Mouse (Mus musculus) kidney, adult 8-10 months (tissue): ENCODE measurements around the gene Bbs5.
"Not testable (repeated sequence)": the region's sequence is repeated elsewhere in the genome, so short reads cannot be mapped to it uniquely, and the experiment has no call there.

Source experiments
- DNase-seq, 2 experiments: peaks; one replicate each; pipeline ENCODE4 v3.0.0; 2022

The Bbs5 gene

GRCm38 (mm10) chr2:69646726-69647490 lies at the start of gene Bbs5:
Gene Bbs5, plus strand, starts transcription at chr2:69647171.
- peak; percentile 89 to 92 for DNase-seq

DNA sequence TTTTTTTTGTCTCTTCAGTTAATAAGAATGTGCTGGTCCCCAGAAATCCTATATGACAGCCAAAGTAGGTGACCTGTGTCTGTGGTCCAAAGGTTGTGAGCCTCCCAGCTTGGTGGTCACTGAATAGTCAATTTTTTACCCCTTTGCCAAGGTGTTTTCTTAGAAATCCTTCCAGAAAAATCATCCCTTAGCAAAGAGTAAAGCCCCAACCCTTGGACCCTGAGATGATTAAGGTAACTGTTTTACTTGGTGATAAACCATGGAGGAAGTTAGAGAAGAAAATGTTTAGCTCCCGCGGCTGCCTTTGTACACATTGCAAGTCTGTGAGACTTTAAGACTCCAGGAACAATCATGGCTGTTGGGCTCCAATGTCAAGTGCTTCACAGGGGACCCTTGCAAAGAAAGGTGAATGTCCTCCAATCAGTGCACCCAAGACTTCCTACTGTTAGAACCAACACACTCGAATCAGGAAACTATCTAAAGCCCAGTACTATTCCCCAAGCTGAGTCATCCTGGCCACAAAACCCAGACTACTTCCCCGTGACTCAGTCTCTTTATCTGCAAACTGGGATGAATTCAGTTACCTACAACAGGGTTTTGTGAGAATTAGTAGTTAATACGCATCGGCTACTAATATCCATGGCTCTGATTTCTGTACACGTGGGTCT lies 43.1 kb upstream of the Bbs5 start:
- peak; percentile 77 to 83 for DNase-seq

DNA sequence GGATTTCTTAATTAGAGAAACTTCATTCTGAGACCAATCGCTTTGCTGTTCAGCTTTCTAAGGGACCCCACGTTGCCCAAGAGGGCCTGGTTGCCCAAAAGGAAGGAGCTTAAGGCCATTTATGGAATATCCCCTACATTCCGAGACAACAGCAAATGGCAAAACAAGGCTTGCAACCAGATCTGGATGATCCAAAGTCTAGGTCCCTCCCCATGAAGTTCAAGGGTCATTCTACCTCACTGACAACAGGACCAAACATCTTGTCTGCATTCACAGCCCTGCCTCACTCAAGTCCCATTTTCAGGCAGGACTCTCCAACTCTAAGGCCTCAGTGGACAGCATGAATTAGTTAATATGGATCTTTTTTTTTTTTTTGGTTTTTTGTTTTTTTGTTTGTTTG lies 40.4 kb upstream of the Bbs5 start:
- peak; percentile 59 to 67 for DNase-seq

DNA sequence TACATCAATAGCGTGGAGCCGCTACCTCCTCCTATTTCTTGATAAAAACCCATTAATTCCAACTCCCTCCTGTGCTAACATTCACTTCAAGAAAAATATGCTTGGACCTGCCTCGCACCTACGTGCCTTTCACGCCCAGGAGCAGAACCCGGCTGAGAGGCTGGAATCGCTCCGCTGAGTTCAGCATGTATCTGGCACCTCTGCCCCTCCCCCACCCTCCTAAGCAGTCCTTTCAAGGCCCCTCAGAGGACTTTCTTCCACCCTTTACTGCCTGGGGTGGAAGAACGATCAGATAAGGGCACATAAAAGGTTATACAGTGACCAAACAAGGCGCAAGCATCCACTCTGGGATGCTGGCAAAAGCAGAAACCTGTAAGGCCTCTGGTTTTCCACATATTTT lies 34.7 kb upstream of the Bbs5 start:
- DNase-seq, result no peak

GRCm38 (mm10) chr2:69612716-69613115 lies 34.3 kb upstream of the Bbs5 start:
- no peak for DNase-seq

DNA sequence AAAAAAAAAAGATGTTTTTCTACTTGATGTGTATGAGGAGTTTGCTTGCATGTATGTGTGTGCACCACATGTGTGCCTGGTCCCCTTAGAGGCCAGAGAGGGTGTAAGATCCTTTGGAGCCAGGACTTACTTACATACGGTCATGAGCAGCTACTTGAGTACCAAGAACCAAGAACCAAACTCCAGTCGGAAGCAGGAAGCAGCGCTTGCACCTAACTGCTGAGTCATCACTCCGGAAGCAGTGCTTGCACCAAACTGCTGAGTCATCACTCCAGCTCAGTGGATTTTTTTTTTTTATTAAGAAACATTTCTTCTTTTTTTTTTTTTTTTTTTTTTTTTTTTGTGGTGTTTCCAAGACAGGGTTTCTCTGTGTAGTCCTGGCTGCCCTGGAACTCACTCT lies 33.7 kb upstream of the Bbs5 start:
- DNase-seq, result peak; percentile 30 to 48

GRCm38 (mm10) chr2:69618336-69618735 lies 28.6 kb upstream of the Bbs5 start:
- DNase-seq, result peak in 1 of 2 experiments; percentile 70

DNA sequence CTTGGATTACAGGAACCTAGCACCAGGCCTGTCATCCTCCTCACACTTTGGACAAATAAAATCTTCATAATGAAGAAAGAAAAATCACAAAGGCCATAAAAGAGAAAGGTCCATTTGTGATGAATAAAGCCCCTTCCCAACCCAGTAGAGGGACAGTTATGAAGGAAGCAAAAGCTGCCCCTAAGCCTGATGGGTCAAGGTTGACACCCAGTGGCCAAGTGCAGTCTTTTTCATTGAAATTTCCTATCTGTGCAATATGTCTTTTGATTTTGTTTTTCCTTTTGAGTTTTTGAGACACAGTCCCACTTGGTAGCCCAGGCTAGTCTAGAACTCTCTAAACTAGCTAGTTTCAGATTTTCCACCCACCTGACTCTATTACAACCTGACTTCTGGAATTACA lies 27.7 kb upstream of the Bbs5 start:
- DNase-seq, result no peak

DNA sequence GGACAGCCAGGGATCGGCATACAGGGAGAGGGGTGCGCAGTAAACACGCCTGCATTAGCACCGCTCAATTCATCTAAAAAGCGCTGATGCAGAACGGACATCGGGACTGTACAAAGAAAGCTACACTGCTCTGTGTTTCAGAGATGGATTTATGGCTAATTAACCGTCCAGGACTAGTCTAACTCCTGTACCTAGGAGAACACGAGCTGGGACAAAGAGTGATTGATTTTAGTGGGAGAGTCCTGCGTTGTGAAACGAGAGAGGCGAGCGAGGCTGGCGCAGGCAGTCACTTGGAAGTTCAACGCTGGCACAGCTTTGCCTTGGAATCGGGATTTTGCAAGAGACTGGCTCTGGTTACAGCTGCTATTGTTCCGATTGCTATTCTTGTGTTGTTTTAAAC lies 17.8 kb upstream of the Bbs5 start:
- no peak for DNase-seq

DNA sequence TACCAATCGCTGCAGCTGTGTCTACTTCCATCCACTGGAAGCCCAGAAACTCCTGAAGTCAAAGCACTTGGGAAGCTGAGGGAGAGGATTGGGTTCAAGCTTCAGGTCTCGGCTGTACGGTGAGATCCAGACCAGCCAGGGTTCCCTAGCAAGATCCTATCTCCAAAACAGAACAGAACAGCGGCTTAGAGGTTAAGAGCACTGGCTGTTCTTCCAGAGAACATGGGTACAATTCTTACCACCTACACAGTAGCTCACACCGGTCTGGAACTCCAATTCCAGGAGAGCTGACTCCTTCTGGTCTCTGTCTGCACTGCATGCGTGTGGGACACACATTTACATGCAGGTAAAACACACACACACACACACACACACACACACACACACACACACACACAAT lies 17.1 kb upstream of the Bbs5 start:
- DNase-seq, result no peak

GRCm38 (mm10) chr2:69630792-69631191 lies 16.2 kb upstream of the Bbs5 start:
- no peak for DNase-seq

DNA sequence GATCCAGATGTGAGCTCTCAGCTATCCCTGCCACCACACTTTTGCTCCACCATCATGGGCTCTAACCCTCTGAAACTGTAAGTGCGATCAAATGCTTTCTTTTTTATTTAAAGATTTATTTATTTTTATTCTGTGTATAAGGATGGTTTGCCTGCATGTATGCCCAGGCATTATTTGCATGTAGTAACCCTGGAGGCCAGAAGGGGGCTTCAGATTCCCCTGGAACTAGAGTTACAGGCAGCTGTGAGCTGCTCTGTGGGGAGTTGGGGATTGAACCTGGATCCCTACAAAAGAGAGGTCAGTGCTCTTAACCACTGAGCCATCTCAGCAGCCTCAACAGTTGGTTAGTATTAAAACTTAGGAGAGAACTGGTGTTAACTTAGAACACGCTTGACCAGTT lies 15.5 kb upstream of the Bbs5 start:
- no peak for DNase-seq

- peak in 1 of 2 experiments; percentile 45 for DNase-seq
Measured at GRCm38 (mm10) chr2:69635064-69635701, 11.8 kb upstream of the Bbs5 start.

DNA sequence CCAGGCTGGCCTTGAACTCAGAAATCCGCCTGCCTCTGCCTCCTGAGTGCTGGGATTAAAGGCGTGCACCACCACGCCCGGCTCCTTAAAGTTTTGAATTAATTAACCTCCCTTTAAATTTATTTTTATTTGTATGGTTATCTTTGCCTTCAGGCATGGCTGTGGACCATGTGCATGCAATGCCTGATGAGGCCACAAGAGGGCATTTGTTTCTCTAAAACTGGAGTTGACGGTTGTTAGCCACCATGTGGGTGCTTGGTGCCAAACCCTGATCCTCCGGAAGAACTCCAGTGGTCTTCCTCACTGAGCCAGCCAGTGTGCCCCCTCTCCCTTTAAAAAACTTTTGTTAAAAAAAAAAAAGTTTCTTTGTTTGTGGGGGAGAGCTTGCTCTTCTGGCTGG lies 11.2 kb upstream of the Bbs5 start:
- DNase-seq, result peak; percentile 43 to 65

GRCm38 (mm10) chr2:69637989-69638388 lies 9.0 kb upstream of the Bbs5 start:
- not testable (repeated sequence) for DNase-seq

GRCm38 (mm10) chr2:69640100-69640499 lies 6.9 kb upstream of the Bbs5 start:
- DNase-seq, result peak; percentile 56 to 57

DNA sequence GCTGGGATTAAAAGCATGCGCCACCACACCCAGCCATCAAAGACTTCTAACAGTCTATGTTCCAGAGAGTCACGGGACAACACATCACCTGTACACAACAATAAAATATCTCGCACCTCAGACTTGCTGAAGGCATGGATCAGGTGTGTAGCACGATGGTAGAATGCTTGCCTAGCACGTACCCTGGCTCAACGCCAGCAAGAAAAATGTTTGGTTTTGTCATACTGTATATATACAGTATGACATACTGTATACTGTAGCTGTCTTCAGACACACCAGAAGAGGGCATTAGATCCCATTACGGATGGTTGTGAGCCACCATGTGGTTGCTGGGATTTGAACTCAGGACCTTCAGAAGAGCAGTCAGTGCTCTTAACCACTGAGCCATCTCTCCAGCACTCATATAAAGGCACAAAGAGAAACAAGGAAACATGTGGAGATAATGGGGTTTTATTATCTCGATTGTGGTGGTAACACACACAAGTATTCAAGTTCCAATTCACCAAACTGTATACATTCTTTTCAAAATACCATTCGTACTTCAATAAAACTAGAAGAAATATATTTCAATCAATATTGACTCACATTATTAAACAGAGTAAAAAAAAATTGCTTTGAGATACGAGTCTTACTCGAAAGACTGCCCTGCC lies 1.9 kb upstream of the Bbs5 start:
- DNase-seq, result no peak

- DNase-seq, result no peak
Measured at GRCm38 (mm10) chr2:69649716-69650115, 2.7 kb downstream of the Bbs5 start.

GRCm38 (mm10) chr2:69659326-69659725 lies 12.4 kb downstream of the Bbs5 start:
- no peak for DNase-seq

DNA sequence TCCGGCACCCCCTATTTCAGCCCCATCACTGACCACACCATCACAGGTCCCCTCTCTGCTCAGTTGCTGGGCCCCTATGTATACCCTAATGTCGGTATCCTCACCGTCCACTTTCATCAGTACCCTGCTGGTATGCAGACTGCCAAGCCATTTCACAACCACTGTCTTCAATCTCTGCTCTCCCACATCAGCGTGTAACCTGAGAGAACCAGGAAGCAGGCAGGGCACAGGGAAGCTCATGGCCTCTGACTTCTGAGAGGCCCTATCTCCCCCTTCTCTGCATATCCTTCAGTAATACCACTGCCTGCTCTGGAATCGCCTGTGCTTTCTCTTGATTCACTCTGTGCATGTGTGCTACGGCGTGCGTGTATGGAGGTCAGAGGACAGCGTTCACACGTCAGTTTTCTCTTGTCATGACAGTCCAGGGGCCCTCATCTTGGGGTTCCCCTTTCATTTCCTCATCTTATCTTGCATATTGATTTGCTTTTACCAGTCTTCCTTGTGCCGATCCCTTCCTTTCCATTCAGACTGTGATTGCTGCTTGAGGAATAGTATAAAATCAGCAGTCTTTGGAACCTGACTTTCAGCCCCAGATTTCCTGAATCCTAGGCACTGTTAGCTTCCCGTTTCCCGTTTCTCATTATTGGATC lies 17.0 kb downstream of the Bbs5 start:
- DNase-seq, result no peak

DNA sequence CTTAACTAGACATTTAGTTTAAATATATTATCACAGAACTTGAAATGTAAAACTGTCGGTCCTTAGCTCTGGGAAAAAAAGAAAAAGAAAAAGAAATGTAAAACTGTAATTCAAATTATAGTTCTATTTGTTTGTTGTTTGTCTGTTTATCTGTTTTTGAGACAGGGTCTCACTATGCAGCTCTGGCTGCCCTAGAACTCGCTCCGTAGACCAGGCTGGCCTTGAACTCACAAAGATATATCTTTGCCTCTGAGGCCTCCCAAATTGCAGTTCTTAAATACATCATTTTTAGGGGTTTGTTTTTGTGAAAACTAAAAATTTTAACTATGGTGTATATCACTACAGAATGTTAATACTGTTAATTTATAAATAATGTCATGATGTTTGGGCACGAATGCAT lies 20.7 kb downstream of the Bbs5 start:
- DNase-seq, result no peak

GRCm38 (mm10) chr2:69668414-69668813 lies 21.4 kb downstream of the Bbs5 start:
- DNase-seq, result no peak

- no peak for DNase-seq
Measured at GRCm38 (mm10) chr2:69669853-69670252, 22.9 kb downstream of the Bbs5 start, which contains the start of gene Klhl41. Gene Klhl41, plus strand, starts transcription at chr2:69670120.
